15 mouse cellular contexts compared by ENCODE assay signal in the genomic region with DNA sequence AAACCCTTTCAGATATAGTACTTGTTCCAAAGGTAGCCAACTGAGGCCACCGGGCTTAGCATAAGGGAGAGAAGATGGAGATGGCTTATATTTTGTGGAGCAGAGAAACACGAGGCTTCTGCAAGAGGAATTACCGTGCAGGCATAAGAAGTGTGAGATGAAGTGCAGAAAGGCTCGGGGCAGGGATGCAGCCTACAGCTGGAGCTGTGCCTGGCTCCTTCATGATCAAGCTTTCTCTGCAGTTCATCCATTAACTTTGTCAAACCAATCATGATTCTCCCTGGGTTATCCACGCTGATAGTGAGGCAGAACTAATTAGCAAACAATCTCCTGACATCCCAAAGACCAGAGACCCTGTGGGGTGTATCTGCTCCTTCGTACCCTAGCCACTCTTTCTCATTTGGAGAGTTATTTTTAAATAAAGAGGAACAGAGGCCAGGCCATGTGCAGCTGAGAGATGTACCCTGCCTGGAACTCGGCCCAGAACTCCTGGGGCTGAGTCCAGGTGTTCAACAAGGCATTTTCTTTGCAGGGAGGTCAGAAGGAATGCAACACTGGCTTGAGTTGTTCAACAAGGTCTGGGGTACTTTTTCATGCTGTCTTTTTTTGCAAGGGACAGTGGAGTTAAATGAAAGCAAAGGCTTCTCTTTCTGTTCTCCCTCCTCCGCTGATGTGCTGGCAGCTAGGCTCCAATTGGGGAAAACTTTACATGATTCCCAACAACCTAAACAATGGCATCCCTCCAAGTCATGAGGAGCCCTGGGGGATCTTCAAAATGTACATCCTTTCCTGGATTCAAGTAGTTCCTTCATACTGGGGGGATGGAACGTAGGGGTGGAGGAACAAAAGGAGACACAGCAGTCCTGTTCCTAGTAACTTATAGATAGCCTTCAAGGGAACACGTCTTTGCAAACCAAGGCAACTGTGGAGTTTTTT.
DNase-seq lines count a peak whose midpoint lies in the region; ATAC-seq and TF ChIP-seq lines count a peak whose summit lies in the region.
"Had no signal": no experiment of that assay in that cellular context is flagged by ENCODE, and none has a peak within 500 bp of the region (broad histone marks: within the 10 kb centered on the region; RNA-seq: fewer than 3 reads in every experiment).

No protein-coding gene starts in this region.

- no peak for DNase-seq in hindbrain, embryonic 14.5 days (ENCODE audit: low spot score)
- no peak for DNase-seq in stomach, postnatal 0 days (ENCODE audit: low spot score)
- DNase-seq in spleen, adult 12 weeks (ENCODE audit: low spot score): no peak
- no peak for DNase-seq in adrenal gland, postnatal 36 days
- DNase-seq in cerebellum, adult 11-12 months: no peak
- DNase-seq: adrenal gland, postnatal 10 days; cerebellum, adult 11 months; gastrocnemius, postnatal 25 days; lung, postnatal 4 days; right cerebral cortex, postnatal 4 days had no signal

- no peak overlapping the region for H3K4me2 ChIP-seq in hindbrain, embryonic 14.5 days (replicated peaks)
- H3K4me2 ChIP-seq in hindbrain, embryonic 13.5 days: no peak overlapping the region
- H3K4me2 ChIP-seq in stomach, embryonic 14.5 days (replicated peaks; ENCODE audit: low read depth, low read length): no peak overlapping the region
- no peak overlapping the region for H3K4me2 ChIP-seq in stomach, postnatal 0 days (replicated peaks; ENCODE audit: low read depth)
- H3K4me2 ChIP-seq in hindbrain, embryonic 15.5 days: no peak overlapping the region
- H3K4me2 ChIP-seq: forebrain, embryonic 13.5 days; midbrain, embryonic 15.5 days had no signal

- 54% methylated on average over 10 of the region's 10 CpGs for WGBS in hindbrain, embryonic 14.5 days
- WGBS in hindbrain, embryonic 13.5 days: 52% methylated on average over 10 of the region's 10 CpGs
- WGBS in stomach, embryonic 14.5 days: 37% methylated on average over 10 of the region's 10 CpGs
- 47% methylated on average over 10 of the region's 10 CpGs for WGBS in stomach, postnatal 0 days
- WGBS in hindbrain, embryonic 15.5 days: 44% methylated on average over 10 of the region's 10 CpGs

- no peak overlapping the region for H3K27ac ChIP-seq in hindbrain, embryonic 14.5 days
- no peak overlapping the region for H3K27ac ChIP-seq in hindbrain, embryonic 13.5 days
- peak overlapping the region; percentile 52 for H3K27ac ChIP-seq in stomach, embryonic 14.5 days (ENCODE audit: low read length)
- no peak overlapping the region for H3K27ac ChIP-seq in stomach, postnatal 0 days (replicated peaks)
- H3K27ac ChIP-seq in hindbrain, embryonic 15.5 days (replicated peaks): no peak overlapping the region
- H3K27ac ChIP-seq: forebrain, embryonic 13.5 days; midbrain, embryonic 15.5 days had no signal

- peaks cover 6% of the 10 kb centered on the region for H3K4me1 ChIP-seq in hindbrain, embryonic 14.5 days (replicated peaks; ENCODE audit: control insufficient read depth, insufficient read depth, low read length)
- H3K4me1 ChIP-seq in hindbrain, embryonic 13.5 days (replicated peaks): peaks cover 11% of the 10 kb centered on the region; the same call in 1 of the 2 replicates
- H3K4me1 ChIP-seq in stomach, embryonic 14.5 days (ENCODE audit: control insufficient read depth, insufficient read depth, low read length): peaks cover 8% of the 10 kb centered on the region; the same call in 1 of the 2 replicates
- no peaks in the 10 kb centered on the region for H3K4me1 ChIP-seq in stomach, postnatal 0 days (replicated peaks; ENCODE audit: control insufficient read depth, insufficient read depth)
- H3K4me1 ChIP-seq in hindbrain, embryonic 15.5 days (replicated peaks): no peaks in the 10 kb centered on the region; the same call in 1 of the 2 replicates
- H3K4me1 ChIP-seq: forebrain, embryonic 13.5 days had no signal

- no peak for TF ChIP-seq EP300 in stomach, postnatal 0 days (optimal IDR thresholded peaks at IDR 0.05)

- no peak for TF ChIP-seq CTCF in stomach, postnatal 0 days (IDR thresholded peaks at IDR 0.05; ENCODE audit: low read depth)

- ATAC-seq in hindbrain, embryonic 14.5 days (ENCODE audit: low FRiP score): peak; percentile 21; the same call in 1 of the 2 replicates
- ATAC-seq in hindbrain, embryonic 13.5 days (ENCODE audit: low FRiP score): no peak
- peak; percentile 37; the same call in 1 of the 2 replicates for ATAC-seq in stomach, embryonic 14.5 days (ENCODE audit: insufficient number of reproducible peaks, insufficient read depth, low FRiP score, low read depth)
- no peak for ATAC-seq in stomach, postnatal 0 days (ENCODE audit: low FRiP score, low TSS enrichment)
- 0 out of 2 replicates have a peak, but pooled peaks have one; percentile 34 for ATAC-seq in hindbrain, embryonic 15.5 days (ENCODE audit: low FRiP score, low read depth)
- ATAC-seq: forebrain, embryonic 13.5 days; midbrain, embryonic 15.5 days had no signal

- no peaks in the 10 kb centered on the region for H3K9me3 ChIP-seq in hindbrain, embryonic 14.5 days (ENCODE audit: control insufficient read depth, low read length)
- H3K9me3 ChIP-seq in hindbrain, embryonic 13.5 days: no peaks in the 10 kb centered on the region
- H3K9me3 ChIP-seq in stomach, embryonic 14.5 days (ENCODE audit: control insufficient read depth, low read depth, low read length): no peaks in the 10 kb centered on the region
- H3K9me3 ChIP-seq in stomach, postnatal 0 days (ENCODE audit: control insufficient read depth, low read length): no peaks in the 10 kb centered on the region
- no peaks in the 10 kb centered on the region for H3K9me3 ChIP-seq in hindbrain, embryonic 15.5 days
- H3K9me3 ChIP-seq: forebrain, embryonic 13.5 days; midbrain, embryonic 15.5 days had no signal

- no peak overlapping the region for H3K9ac ChIP-seq in hindbrain, embryonic 14.5 days
- no peak overlapping the region for H3K9ac ChIP-seq in hindbrain, embryonic 13.5 days
- no peak overlapping the region for H3K9ac ChIP-seq in stomach, embryonic 14.5 days (replicated peaks; ENCODE audit: low read depth, low read length)
- no peak overlapping the region for H3K9ac ChIP-seq in stomach, postnatal 0 days (ENCODE audit: low read length)
- H3K9ac ChIP-seq in hindbrain, embryonic 15.5 days: no peak overlapping the region
- H3K9ac ChIP-seq: forebrain, embryonic 13.5 days; midbrain, embryonic 15.5 days had no signal

- H3K27me3 ChIP-seq in hindbrain, embryonic 14.5 days (ENCODE audit: control insufficient read depth, insufficient read depth, low read length): no peaks in the 10 kb centered on the region
- no peaks in the 10 kb centered on the region for H3K27me3 ChIP-seq in hindbrain, embryonic 13.5 days
- H3K27me3 ChIP-seq in stomach, embryonic 14.5 days (ENCODE audit: control insufficient read depth, insufficient read depth, low read length): no peaks in the 10 kb centered on the region
- H3K27me3 ChIP-seq in stomach, postnatal 0 days (ENCODE audit: control insufficient read depth, insufficient read depth, low read length): no peaks in the 10 kb centered on the region
- no peaks in the 10 kb centered on the region for H3K27me3 ChIP-seq in hindbrain, embryonic 15.5 days
- H3K27me3 ChIP-seq: forebrain, embryonic 13.5 days; midbrain, embryonic 15.5 days had no signal

- H3K4me3 ChIP-seq in hindbrain, embryonic 14.5 days (replicated peaks; ENCODE audit: low read length): no peak overlapping the region
- no peak overlapping the region for H3K4me3 ChIP-seq in hindbrain, embryonic 13.5 days
- no peak overlapping the region for H3K4me3 ChIP-seq in stomach, embryonic 14.5 days (ENCODE audit: low read depth, low read length)
- H3K4me3 ChIP-seq in stomach, postnatal 0 days (ENCODE audit: low read depth, low read length): no peak overlapping the region
- H3K4me3 ChIP-seq in hindbrain, embryonic 15.5 days: no peak overlapping the region
- H3K4me3 ChIP-seq: forebrain, embryonic 13.5 days; midbrain, embryonic 15.5 days had no signal

- no peaks in the 10 kb centered on the region for H3K36me3 ChIP-seq in hindbrain, embryonic 14.5 days (replicated peaks; ENCODE audit: control insufficient read depth, insufficient read depth)
- H3K36me3 ChIP-seq in hindbrain, embryonic 13.5 days: no peaks in the 10 kb centered on the region
- no peaks in the 10 kb centered on the region for H3K36me3 ChIP-seq in stomach, embryonic 14.5 days (ENCODE audit: control insufficient read depth, insufficient read depth, low read length)
- no peaks in the 10 kb centered on the region for H3K36me3 ChIP-seq in stomach, postnatal 0 days (ENCODE audit: control insufficient read depth, insufficient read depth, low read length)
- H3K36me3 ChIP-seq in hindbrain, embryonic 15.5 days: no peaks in the 10 kb centered on the region
- H3K36me3 ChIP-seq: midbrain, embryonic 15.5 days had no signal

Comparison
In these comparisons a context has a peak if more than half of its experiments do, and no peak if none do; other contexts are left out.
1. ATAC-seq: peak in hindbrain, embryonic 14.5 days (single experiment), stomach, embryonic 14.5 days (single experiment) and hindbrain, embryonic 15.5 days (single experiment); none in hindbrain, embryonic 13.5 days (single experiment) and stomach, postnatal 0 days (single experiment).